In the genomic region with DNA sequence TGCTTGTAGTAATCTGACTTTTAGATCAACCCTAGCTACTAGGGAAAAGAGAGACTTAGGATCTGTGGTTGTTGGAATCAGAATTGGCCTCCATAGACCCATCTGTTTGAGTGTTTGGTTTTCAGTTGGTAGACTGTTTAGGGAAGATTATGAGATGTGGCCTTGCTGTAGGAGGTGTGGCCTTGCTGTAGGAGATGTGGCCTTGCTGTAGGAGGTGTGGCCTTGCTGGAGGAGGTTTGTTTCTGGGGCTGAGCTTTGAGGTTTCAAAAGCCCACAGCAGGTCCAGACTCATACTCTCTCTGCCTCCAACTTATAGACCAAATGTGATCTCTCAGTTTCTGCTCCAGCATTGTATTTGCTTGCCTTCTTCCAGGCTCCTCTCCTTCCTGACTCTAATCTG, we compare ENCODE assay signal across 13 mouse cellular contexts.
DNase-seq lines count a peak whose midpoint lies in the region.
"Had no signal": no experiment of that assay in that cellular context is flagged by ENCODE, and none has a peak within 500 bp of the region (broad histone marks: within the 10 kb centered on the region; RNA-seq: fewer than 3 reads in every experiment).

No protein-coding gene starts in this region.

- peak; percentile 32 for DNase-seq in adrenal gland, adult 2 months
- DNase-seq in adrenal gland, adult 18-20 months (ENCODE audit: low spot score in 2 of 2), result no peak
- peak; percentile 65 for DNase-seq in ovary, adult 18-20 months (ENCODE audit: low spot score)
- no peak for DNase-seq in ovary, postnatal 14 days (ENCODE audit: low spot score)
- DNase-seq in 3T3-L1 (ENCODE audit: low read depth, low spot score), result peak; percentile 20
- DNase-seq in adrenal gland, postnatal 14 days, result peak; percentile 64
- DNase-seq in spleen, postnatal 10 days (ENCODE audit: low spot score in 2 of 2), result no peak
- no peak for DNase-seq in gastrocnemius, postnatal 25 days
- DNase-seq: cerebellum, adult 11-12 months; cerebellum, adult 2 months; cerebellum, adult 9-10 months; cerebellum, postnatal 10 days; cerebellum, postnatal 25 days had no signal

Comparison
In these comparisons a context has a peak if more than half of its experiments do, and no peak if none do; other contexts are left out.
1. DNase-seq: peak in adrenal gland, adult 2 months (single experiment), ovary, adult 18-20 months (single experiment), 3T3-L1 (single experiment) and adrenal gland, postnatal 14 days (single experiment); none in adrenal gland, adult 18-20 months (0 of 2), ovary, postnatal 14 days (single experiment), spleen, postnatal 10 days (0 of 2) and gastrocnemius, postnatal 25 days (single experiment).